ENCODE assay signal across 16 mouse cellular contexts in the genomic region with DNA sequence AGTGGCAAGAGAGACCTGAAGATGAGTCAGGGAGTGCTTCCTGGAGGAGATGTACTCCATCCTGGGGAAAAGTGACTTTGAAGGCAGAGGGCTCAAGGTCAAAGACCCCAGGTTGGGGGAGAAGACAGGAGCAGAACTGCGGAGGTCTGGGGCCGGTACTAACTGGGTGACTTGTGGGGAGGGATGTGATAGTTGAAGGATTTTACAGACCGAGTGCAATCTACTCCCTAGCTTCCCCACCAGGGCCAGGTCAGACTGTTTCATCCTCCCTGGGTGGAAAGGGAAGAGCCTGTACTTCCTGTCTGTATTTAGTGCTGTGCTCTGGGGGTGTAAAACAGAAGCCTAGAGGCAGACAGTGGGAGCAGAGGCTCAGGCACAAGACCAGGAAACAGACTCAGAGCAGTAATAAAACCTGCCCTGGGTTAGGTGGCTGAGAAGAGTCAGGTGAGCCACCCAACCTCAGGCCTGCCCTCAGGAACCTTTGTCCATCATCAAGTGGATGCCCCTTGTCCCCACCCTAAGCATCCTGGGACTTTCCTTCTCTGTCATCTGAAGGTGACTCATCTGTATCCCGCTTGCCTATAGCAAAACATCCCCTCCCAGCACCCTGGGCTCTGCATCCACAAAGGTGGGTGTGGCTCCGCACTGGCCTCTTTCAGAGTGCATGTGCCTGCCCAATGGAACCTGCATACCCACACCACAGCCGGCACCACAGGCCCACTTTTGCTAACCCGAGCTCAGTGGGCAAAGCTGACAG. TPM values are rescaled to one million over a fixed set of nuclear protein-coding genes. Genes with fewer than 3 reads are reported as not detected.
A peak's percentile ranks its signal among the peaks of the same experiment; 100 is the strongest.
DNase-seq lines count a peak whose midpoint lies in the region; TF ChIP-seq lines count a peak whose summit lies in the region.
"Had no signal": no experiment of that assay in that cellular context is flagged by ENCODE, and none has a peak within 500 bp of the region (broad histone marks: within the 10 kb centered on the region; RNA-seq: fewer than 3 reads in every experiment).

No protein-coding gene starts in this region.

- TF ChIP-seq CTCF in heart, adult 2 months (IDR thresholded peaks at IDR 0.05), result peak; percentile 7; the same call in 1 of the 2 replicates

- H3K79me2 ChIP-seq in heart, adult 2 months (replicated peaks; ENCODE audit: control insufficient read depth, insufficient read depth, low read length), result 0 out of 2 replicates have a peak, but pooled peaks cover 1% of the 10 kb centered on the region

- H3K9ac ChIP-seq in heart, adult 2 months (ENCODE audit: low read depth, low read length), result no peak overlapping the region
- H3K9ac ChIP-seq: heart, embryonic 15.5 days; hindbrain, embryonic 13.5 days; lung, embryonic 14.5 days; midbrain, embryonic 15.5 days had no signal

- no peak overlapping the region; the same call in 1 of the 2 replicates for H3K27ac ChIP-seq in heart, adult 2 months
- peak overlapping the region; percentile 51 for H3K27ac ChIP-seq in brown adipose tissue, adult 24 weeks (replicated peaks; ENCODE audit: low read depth, low read length)
- H3K27ac ChIP-seq: hindbrain, embryonic 13.5 days; midbrain, embryonic 15.5 days had no signal

- DNase-seq in heart, adult 2 months, result no peak
- DNase-seq in heart, postnatal 36 days, result no peak
- peak; percentile 46 for DNase-seq in 3134 (ENCODE audit: extremely low read depth, insufficient read length, low spot score)
- DNase-seq in kidney, postnatal 10 days, result peak; percentile 37
- no peak for DNase-seq in cerebellum, postnatal 14 days
- DNase-seq in lung, postnatal 14 days, result no peak
- DNase-seq in cerebellum, postnatal 25 days, result no peak
- DNase-seq: adrenal gland, postnatal 25 days; cerebellum, adult 8-10 months; layer of hippocampus, postnatal 36 days; thymus, adult 18-20 months had no signal

- H3K36me3 ChIP-seq in heart, adult 2 months (ENCODE audit: control insufficient read depth, insufficient read depth, low read length), result no peaks in the 10 kb centered on the region
- H3K36me3 ChIP-seq: heart, embryonic 15.5 days; hindbrain, embryonic 13.5 days; midbrain, embryonic 15.5 days had no signal

- TF ChIP-seq EP300 in heart, adult 2 months (IDR thresholded peaks at IDR 0.05; ENCODE audit: insufficient read depth, low read depth, low read length), result no peak

- H3K4me1 ChIP-seq in heart, adult 2 months (ENCODE audit: control insufficient read depth, insufficient read depth, low read length), result peaks cover 19% of the 10 kb centered on the region
- peaks cover 54% of the 10 kb centered on the region for H3K4me1 ChIP-seq in brown adipose tissue, adult 24 weeks (ENCODE audit: control insufficient read depth, insufficient read depth, insufficient read length, low read length)

- no peak overlapping the region for H3K4me3 ChIP-seq in heart, adult 2 months
- H3K4me3 ChIP-seq in brown adipose tissue, adult 24 weeks (ENCODE audit: insufficient read depth, low read depth, low read length), result no peak overlapping the region
- H3K4me3 ChIP-seq: heart, embryonic 15.5 days; hindbrain, embryonic 13.5 days; midbrain, embryonic 15.5 days had no signal

- 68% methylated on average over 7 of the region's 7 CpGs for WGBS in heart, adult 2 months

- TF ChIP-seq POLR2A in heart, adult 2 months (IDR thresholded peaks at IDR 0.05; ENCODE audit: insufficient read depth, low read depth, low read length), result no peak

- no peaks in the 10 kb centered on the region for H3K27me3 ChIP-seq in heart, adult 2 months (ENCODE audit: control insufficient read depth, insufficient read depth, low read length)
- H3K27me3 ChIP-seq: heart, embryonic 15.5 days; midbrain, embryonic 15.5 days had no signal

- intact Hi-C loops in heart, adult 2 months (cut with DNase I), result loop anchor here (1.0 kb wide), 1 partner anchor 106 kb away; no protein-coding TSS in a partner anchor
- intact Hi-C loops in heart, postnatal 36 days (cut with DNase I), result loop anchor here (1.0 to 2.0 kb wide), 2 partner anchors 32 to 106 kb away; no protein-coding TSS in a partner anchor

RNA-seq across cellular contexts. Expression of gene Neurl1b, which starts 6.0 kb away (rescaled TPM):
- total RNA-seq in heart, adult 2 months (2021), result 1 to 10 TPM; 3.9 to 5.0 TPM
- polyA plus RNA-seq in heart, adult 2 months (2012; rRNA removed), result 4.6 and 4.7 TPM in 2 replicates
- total RNA-seq in heart, postnatal 36 days (2021), result 1 to 10 TPM; 5.2 to 6.3 TPM
- 0.99 and 1.8 TPM in 2 replicates for polyA plus RNA-seq in brown adipose tissue, adult 24 weeks (2012; ENCODE audit: insufficient read depth, insufficient read length, missing spikeins)

Comparison
In these comparisons a context has a peak if more than half of its experiments do, and no peak if none do; other contexts are left out.
1. DNase-seq: peak in 3134 (single experiment) and kidney, postnatal 10 days (single experiment); none in heart, adult 2 months (0 of 2), heart, postnatal 36 days (0 of 2), cerebellum, postnatal 14 days (0 of 2), lung, postnatal 14 days (single experiment) and cerebellum, postnatal 25 days (0 of 2).